ENCODE assay signal across 17 mouse cellular contexts in the genomic region with DNA sequence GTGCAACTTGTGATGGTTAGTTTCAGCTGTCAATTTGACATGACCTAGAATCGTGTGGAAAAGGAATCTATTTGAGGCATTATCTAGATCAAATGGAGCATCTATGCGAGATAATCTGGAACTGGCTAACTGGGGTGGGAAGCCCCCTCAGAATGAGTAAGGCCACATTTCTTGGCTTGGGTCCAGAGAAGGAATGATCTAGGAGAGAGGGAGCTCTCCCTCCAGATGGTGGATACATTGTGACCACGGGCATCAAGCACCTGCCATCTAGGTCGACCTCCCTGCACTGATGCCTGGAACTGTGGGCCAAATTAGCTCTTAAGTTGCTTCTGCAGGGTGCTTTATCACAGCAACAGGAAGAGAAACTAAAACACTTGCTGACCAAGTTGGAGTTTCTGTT.
"Had no signal": no experiment of that assay in that cellular context is flagged by ENCODE, and none has a peak within 500 bp of the region (broad histone marks: within the 10 kb centered on the region; RNA-seq: fewer than 3 reads in every experiment).

No protein-coding gene starts in this region.

- H3K9ac ChIP-seq: limb, embryonic 12.5 days; liver, embryonic 13.5 days; liver, postnatal 0 days; lung, embryonic 15.5 days; midbrain, embryonic 13.5 days; neural tube, embryonic 15.5 days had no signal

- H3K27ac ChIP-seq: left cerebral cortex, adult 2 months; limb, embryonic 12.5 days; liver, embryonic 13.5 days; lung, embryonic 15.5 days; macrophage; midbrain, embryonic 13.5 days; neural tube, embryonic 15.5 days had no signal

- H3K9me3 ChIP-seq: limb, embryonic 12.5 days; liver, embryonic 13.5 days; lung, embryonic 15.5 days; midbrain, embryonic 13.5 days; neural tube, embryonic 15.5 days had no signal

- ATAC-seq: intestine, embryonic 16.5 days; liver, postnatal 0 days; midbrain, embryonic 13.5 days had no signal

- H3K36me3 ChIP-seq: limb, embryonic 12.5 days; liver, embryonic 13.5 days; lung, embryonic 15.5 days; midbrain, embryonic 13.5 days; neural tube, embryonic 15.5 days had no signal

- H3K4me1 ChIP-seq: limb, embryonic 12.5 days; lung, embryonic 15.5 days; neural tube, embryonic 15.5 days had no signal

- H3K27me3 ChIP-seq: limb, embryonic 12.5 days; liver, embryonic 13.5 days; lung, embryonic 15.5 days; neural tube, embryonic 15.5 days had no signal

- H3K4me2 ChIP-seq: limb, embryonic 12.5 days; liver, embryonic 13.5 days; lung, embryonic 15.5 days; midbrain, embryonic 13.5 days; neural tube, embryonic 15.5 days had no signal

- DNase-seq: kidney, adult 8-10 months; kidney, postnatal 25 days; liver; liver, embryonic 13.5 days; liver, postnatal 0 days; lung, postnatal 14 days; right cerebral cortex, postnatal 14 days; thymus, adult 18-20 months; thymus, postnatal 25 days had no signal

- H3K4me3 ChIP-seq: left cerebral cortex, adult 2 months; limb, embryonic 12.5 days; liver, embryonic 13.5 days; lung, embryonic 15.5 days; midbrain, embryonic 13.5 days; myocyte; neural tube, embryonic 15.5 days had no signal
